Mouse (Mus musculus) testis, adult 2 months (tissue): ENCODE data around the gene Kiz.

Experiments used
- CTCF ChIP-seq: fragments of 200-500 bp; IDR thresholded peaks from 2 replicates; pipeline ENCODE4 v1.5.1; 2012; ENCODE audit warnings: low read depth, mild to moderate bottlenecking, inconsistent platforms, low read length, moderate library complexity; ENCODE audit not compliant: control insufficient read depth, insufficient read depth, insufficient replicate concordance
- POLR2A ChIP-seq: fragments of 200-500 bp; IDR thresholded peaks from 2 replicates; pipeline ENCODE4 v1.6.1; 2012; ENCODE audit warnings: low read depth, mild to moderate bottlenecking, inconsistent platforms, low read length, moderate library complexity; ENCODE audit not compliant: control insufficient read depth

- no peak for TF ChIP-seq POLR2A
- no peak for TF ChIP-seq CTCF
These were observed 40.7 kb upstream of the Kiz start for GRCm38 (mm10) chr2:146814978-146815377.
